25 mouse cellular contexts compared by ENCODE assay signal in genomic region chr9:64068571-64068970, GRCm38 (mm10). TPM values are rescaled to one million over a fixed set of nuclear protein-coding genes. Genes with fewer than 3 reads are reported as not detected.
DNase-seq lines count a peak whose midpoint lies in the region; ATAC-seq lines count a peak whose summit lies in the region.
"Had no signal": no experiment of that assay in that cellular context is flagged by ENCODE, and none has a peak within 500 bp of the region (broad histone marks: within the 10 kb centered on the region; RNA-seq: fewer than 3 reads in every experiment).

No protein-coding gene starts in this region.

- ATAC-seq in intestine, embryonic 16.5 days, result no peak
- ATAC-seq in intestine, embryonic 15.5 days, result no peak
- no peak for ATAC-seq in liver, embryonic 16.5 days (ENCODE audit: low read depth)
- ATAC-seq: forebrain, embryonic 16.5 days had no signal

- H3K36me3 ChIP-seq in heart, embryonic 10.5 days, result no peaks in the 10 kb centered on the region
- H3K36me3 ChIP-seq in intestine, embryonic 16.5 days (ENCODE audit: control insufficient read depth, insufficient read depth, low read length), result no peaks in the 10 kb centered on the region
- no peaks in the 10 kb centered on the region for H3K36me3 ChIP-seq in intestine, embryonic 15.5 days
- H3K36me3 ChIP-seq in embryonic facial prominence, embryonic 10.5 days (replicated peaks), result no peaks in the 10 kb centered on the region
- H3K36me3 ChIP-seq in liver, embryonic 16.5 days (ENCODE audit: control insufficient read depth, insufficient read depth), result no peaks in the 10 kb centered on the region
- H3K36me3 ChIP-seq: embryonic facial prominence, embryonic 13.5 days; midbrain, embryonic 12.5 days; neural tube, embryonic 13.5 days had no signal

- no peak for DNase-seq in heart, embryonic 10.5 days (ENCODE audit: low spot score)
- no peak for DNase-seq in heart, adult 8-10 months (ENCODE audit: low spot score)
- DNase-seq in embryonic facial prominence, embryonic 10.5 days (ENCODE audit: low spot score), result no peak
- no peak for DNase-seq in gastrocnemius, postnatal 14 days
- DNase-seq in yolk sac, embryonic 10.5 days (ENCODE audit: low spot score), result no peak
- DNase-seq: adrenal gland, adult 2 months; B cell, adult 2 months; cerebellum, adult 9-11 months; kidney, adult 9 months; kidney, postnatal 4 days; layer of hippocampus, adult 9-11 months; left cerebral cortex, postnatal 4 days; lung, adult 2 months; spleen, adult 18-20 months; thymus, postnatal 25 days had no signal

- H3K4me1 ChIP-seq in heart, embryonic 10.5 days, result peaks cover 78% of the 10 kb centered on the region
- peaks cover 32% of the 10 kb centered on the region for H3K4me1 ChIP-seq in intestine, embryonic 16.5 days (ENCODE audit: control insufficient read depth, insufficient read depth, low read length)
- peaks cover 23% of the 10 kb centered on the region for H3K4me1 ChIP-seq in intestine, embryonic 15.5 days (replicated peaks)
- H3K4me1 ChIP-seq in embryonic facial prominence, embryonic 10.5 days, result peaks cover 35% of the 10 kb centered on the region
- peaks cover 66% of the 10 kb centered on the region for H3K4me1 ChIP-seq in liver, embryonic 16.5 days (ENCODE audit: control insufficient read depth, low read depth, low read length)

- WGBS in heart, embryonic 10.5 days, result 100% methylated on average over 1 of the region's 1 CpGs
- 100% methylated on average over 1 of the region's 1 CpGs for WGBS in intestine, embryonic 16.5 days
- WGBS in intestine, embryonic 15.5 days, result 89% methylated on average over 1 of the region's 1 CpGs
- 91% methylated on average over 1 of the region's 1 CpGs for WGBS in embryonic facial prominence, embryonic 10.5 days
- 100% methylated on average over 1 of the region's 1 CpGs for WGBS in liver, embryonic 16.5 days (ENCODE audit: insufficient replicate concordance)

- no peak overlapping the region for H3K4me3 ChIP-seq in heart, embryonic 10.5 days
- H3K4me3 ChIP-seq in intestine, embryonic 16.5 days (ENCODE audit: low read length), result no peak overlapping the region
- no peak overlapping the region for H3K4me3 ChIP-seq in intestine, embryonic 15.5 days (replicated peaks)
- no peak overlapping the region for H3K4me3 ChIP-seq in embryonic facial prominence, embryonic 10.5 days
- H3K4me3 ChIP-seq in liver, embryonic 16.5 days (ENCODE audit: low read depth, low read length), result no peak overlapping the region
- H3K4me3 ChIP-seq: embryonic facial prominence, embryonic 13.5 days; left cerebral cortex, adult 2 months; midbrain, embryonic 12.5 days; neural tube, embryonic 13.5 days had no signal

- H3K9me3 ChIP-seq in heart, embryonic 10.5 days, result no peaks in the 10 kb centered on the region
- no peaks in the 10 kb centered on the region for H3K9me3 ChIP-seq in intestine, embryonic 16.5 days (ENCODE audit: control insufficient read depth, low read length)
- no peaks in the 10 kb centered on the region for H3K9me3 ChIP-seq in intestine, embryonic 15.5 days
- H3K9me3 ChIP-seq in embryonic facial prominence, embryonic 10.5 days, result no peaks in the 10 kb centered on the region
- H3K9me3 ChIP-seq in liver, embryonic 16.5 days (replicated peaks; ENCODE audit: control insufficient read depth, low read length), result no peaks in the 10 kb centered on the region
- H3K9me3 ChIP-seq: embryonic facial prominence, embryonic 13.5 days; midbrain, embryonic 12.5 days; neural tube, embryonic 13.5 days had no signal

- H3K27ac ChIP-seq in heart, embryonic 10.5 days, result peak overlapping the region; percentile 92
- peak overlapping the region; percentile 30; the same call in 1 of the 2 replicates for H3K27ac ChIP-seq in intestine, embryonic 16.5 days (ENCODE audit: low read length)
- no peak overlapping the region for H3K27ac ChIP-seq in intestine, embryonic 15.5 days
- 0 out of 2 replicates have a peak overlapping the region, but pooled peaks have one; percentile 87 for H3K27ac ChIP-seq in embryonic facial prominence, embryonic 10.5 days (replicated peaks)
- H3K27ac ChIP-seq in liver, embryonic 16.5 days (ENCODE audit: low read length), result peak overlapping the region; percentile 68; the same call in 1 of the 2 replicates
- H3K27ac ChIP-seq: embryonic facial prominence, embryonic 13.5 days; left cerebral cortex, adult 2 months; midbrain, embryonic 12.5 days; neural tube, embryonic 13.5 days had no signal

- intact Hi-C loops in gastrocnemius, postnatal 14 days (cut with DNase I; ENCODE audit: low total_unique reads), result no loop called here

- no peak overlapping the region for H3K4me2 ChIP-seq in intestine, embryonic 16.5 days (ENCODE audit: low read depth, low read length)
- H3K4me2 ChIP-seq in intestine, embryonic 15.5 days (replicated peaks), result no peak overlapping the region
- no peak overlapping the region for H3K4me2 ChIP-seq in liver, embryonic 16.5 days (ENCODE audit: low read depth, low read length)
- H3K4me2 ChIP-seq: embryonic facial prominence, embryonic 13.5 days; midbrain, embryonic 12.5 days; neural tube, embryonic 13.5 days had no signal

- no peak overlapping the region for H3K9ac ChIP-seq in intestine, embryonic 16.5 days (ENCODE audit: low read depth, low read length)
- H3K9ac ChIP-seq in intestine, embryonic 15.5 days, result no peak overlapping the region
- no peak overlapping the region for H3K9ac ChIP-seq in liver, embryonic 16.5 days (ENCODE audit: low read depth, low read length)
- H3K9ac ChIP-seq: embryonic facial prominence, embryonic 13.5 days; midbrain, embryonic 12.5 days; neural tube, embryonic 13.5 days had no signal

- no peaks in the 10 kb centered on the region for H3K27me3 ChIP-seq in heart, embryonic 10.5 days (ENCODE audit: insufficient read depth, poor library complexity, severe bottlenecking)
- H3K27me3 ChIP-seq in intestine, embryonic 16.5 days (replicated peaks; ENCODE audit: control insufficient read depth, insufficient read depth, low read length), result no peaks in the 10 kb centered on the region
- H3K27me3 ChIP-seq in intestine, embryonic 15.5 days (replicated peaks), result no peaks in the 10 kb centered on the region
- no peaks in the 10 kb centered on the region for H3K27me3 ChIP-seq in embryonic facial prominence, embryonic 10.5 days (replicated peaks; ENCODE audit: low read depth, poor library complexity, severe bottlenecking)
- H3K27me3 ChIP-seq in liver, embryonic 16.5 days (ENCODE audit: control insufficient read depth, insufficient read depth, low read depth, low read length), result no peaks in the 10 kb centered on the region
- H3K27me3 ChIP-seq: embryonic facial prominence, embryonic 13.5 days; midbrain, embryonic 12.5 days; neural tube, embryonic 13.5 days had no signal

RNA-seq across cellular contexts. Expression of gene Smad6, which starts 46.7 kb away (rescaled TPM):
- 29.4 and 47.2 TPM in 2 replicates for polyA plus RNA-seq in heart, embryonic 10.5 days (2016; fragmentation: Nextera tagmentation; extraction: Ambion mirVana)
- total RNA-seq in heart, adult 8-10 months (2022), result 10 to 100 TPM; 10.9 to 16.5 (median 11.9) TPM
- 3.9 and 8.1 TPM in 2 replicates for polyA plus RNA-seq in intestine, embryonic 16.5 days (2015; fragmentation: Nextera tagmentation; extraction: Ambion mirVana)
- 11.9 and 13.0 TPM in 2 replicates for polyA plus RNA-seq in intestine, embryonic 15.5 days (2015; fragmentation: Nextera tagmentation; extraction: Ambion mirVana)
- polyA plus RNA-seq in embryonic facial prominence, embryonic 10.5 days (2016; fragmentation: Nextera tagmentation; extraction: Ambion mirVana), result 7.2 and 7.3 TPM in 2 replicates
- 1.3 and 1.9 TPM in 2 replicates for polyA plus RNA-seq in liver, embryonic 16.5 days (2015; fragmentation: Nextera tagmentation; extraction: Ambion mirVana)
- total RNA-seq in gastrocnemius, postnatal 14 days (2021), result 1 to 10 TPM; 1.9 to 2.9 TPM

RNA-seq across cellular contexts. Expression of gene Lctl, which starts 48.4 kb away (rescaled TPM):
- polyA plus RNA-seq in heart, embryonic 10.5 days (2016; fragmentation: Nextera tagmentation; extraction: Ambion mirVana), result not detected in 2 replicates
- under 1 TPM in 2 of 4 experiments, not detected in 2; 0.68 to 0.75 TPM for total RNA-seq in heart, adult 8-10 months (2022)
- 0.15 and 0.40 TPM in 2 replicates for polyA plus RNA-seq in intestine, embryonic 16.5 days (2015; fragmentation: Nextera tagmentation; extraction: Ambion mirVana)
- polyA plus RNA-seq in intestine, embryonic 15.5 days (2015; fragmentation: Nextera tagmentation; extraction: Ambion mirVana), result 0.13 and 0.15 TPM in 2 replicates
- 0.11 TPM in 1 of 2 replicates, not detected in the other for polyA plus RNA-seq in embryonic facial prominence, embryonic 10.5 days (2016; fragmentation: Nextera tagmentation; extraction: Ambion mirVana)
- not detected in 2 replicates for polyA plus RNA-seq in liver, embryonic 16.5 days (2015; fragmentation: Nextera tagmentation; extraction: Ambion mirVana)
- total RNA-seq in gastrocnemius, postnatal 14 days (2021), result under 1 TPM in 1 of 2 experiments, not detected in 1; 0.18 TPM
- total RNA-seq: hematopoietic stem cell, adult 5-6 weeks; left cerebral cortex, adult 2 months; left cerebral cortex, postnatal 4 days had no signal
- polyA plus RNA-seq: brain, embryonic 14.5 days; embryonic facial prominence, embryonic 13.5 days; forebrain, embryonic 16.5 days; midbrain, embryonic 12.5 days; neural tube, embryonic 13.5 days had no signal
